Mouse (Mus musculus): ENCODE measurements at regions not wholly inside any gene's neighbourhood (a gene's known extent, or its start where the extent isn't known, plus 50 kb on each side); places are given as distances from the start of the nearest gene placed in this dataset.
"Not testable (repeated sequence)": the region's sequence is repeated elsewhere in the genome, so short reads cannot be mapped to it uniquely, and the experiment has no call there.

GRCm38 (mm10) chr13:5159765-5160684 lies 551.1 kb upstream of the Akr1e1 start:
- Histone ChIP-seq H3K27ac (replicated peaks; ENCODE audit: low read depth, low read length) (no peak overlapping the region), H3K4me3 (ENCODE audit: insufficient read depth, low read depth, low read length) (no peak overlapping the region), H3K4me1 (ENCODE audit: control insufficient read depth, insufficient read depth, insufficient read length, low read length) (0 out of 2 replicates have a peak, but pooled peaks cover 3% of the 10 kb centered on the region)

DNA sequence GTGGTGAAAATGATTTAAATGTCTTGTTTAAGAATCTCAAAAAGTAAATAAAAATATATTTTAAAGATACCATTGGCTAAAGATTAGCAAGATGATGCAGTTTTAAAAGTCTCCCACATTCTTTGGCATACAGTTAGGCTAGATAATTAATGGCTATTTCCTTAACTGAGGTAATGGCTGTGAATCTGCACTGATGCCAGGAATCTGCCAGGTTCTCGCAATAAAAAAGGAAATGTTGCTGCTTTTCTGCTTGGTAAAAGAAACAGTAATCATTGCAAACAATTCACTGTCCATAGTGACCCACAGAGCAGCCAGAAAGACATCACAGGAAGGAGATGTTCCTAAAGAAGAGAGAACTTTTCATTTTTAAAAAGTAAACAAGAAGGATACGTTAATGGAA lies 557.7 kb upstream of the Akr1e1 start:
- Histone ChIP-seq H3K4me3 (ENCODE audit: insufficient read depth, low read depth, low read length) (no peak overlapping the region), H3K27ac (replicated peaks; ENCODE audit: low read depth, low read length) (no peak overlapping the region), H3K4me1 (ENCODE audit: control insufficient read depth, insufficient read depth, insufficient read length, low read length) (0 out of 2 replicates have a peak, but pooled peaks cover 3% of the 10 kb centered on the region)

GRCm38 (mm10) chr13:5178996-5179395 lies 570.0 kb upstream of the Akr1e1 start:
- Histone ChIP-seq H3K4me1 (ENCODE audit: control insufficient read depth, insufficient read depth, insufficient read length, low read length) (no peaks in the 10 kb centered on the region), H3K27ac (replicated peaks; ENCODE audit: low read depth, low read length) (no peak overlapping the region), H3K4me3 (ENCODE audit: insufficient read depth, low read depth, low read length) (no peak overlapping the region)

- H3K4me1 ChIP-seq (ENCODE audit: control insufficient read depth, insufficient read depth, insufficient read length, low read length): no peaks in the 10 kb centered on the region
- H3K27ac ChIP-seq (replicated peaks; ENCODE audit: low read depth, low read length): no peak overlapping the region
- no peak overlapping the region for H3K4me3 ChIP-seq (ENCODE audit: insufficient read depth, low read depth, low read length)
Observed at GRCm38 (mm10) chr13:5179552-5179951, 570.6 kb upstream of the Akr1e1 start.

DNA sequence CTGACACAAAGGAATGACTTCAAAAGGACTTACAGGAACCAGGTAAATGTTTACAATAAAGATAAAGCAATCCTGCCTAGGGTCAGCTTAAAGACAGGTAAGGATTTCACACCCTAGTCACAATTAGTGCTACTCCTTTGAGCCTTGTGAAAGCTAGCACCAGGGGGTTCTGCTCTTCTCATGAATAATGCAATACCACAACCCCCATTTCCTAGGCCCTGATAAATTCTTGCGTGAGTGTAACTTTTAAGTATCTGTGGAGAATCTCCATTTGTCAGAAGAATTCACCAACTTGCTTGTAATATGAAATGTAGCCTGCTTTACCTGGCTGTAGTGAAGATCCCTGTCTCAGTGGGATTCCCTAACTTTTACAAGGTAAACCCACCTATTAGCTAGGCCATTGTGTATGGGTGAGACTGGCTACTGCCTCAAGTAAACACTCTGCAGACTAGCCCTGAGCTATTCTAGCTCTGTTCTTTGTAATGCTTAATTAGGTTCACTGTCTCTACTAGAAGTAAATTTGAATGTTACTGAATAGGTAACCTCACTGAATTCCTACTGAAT lies 576.3 kb upstream of the Akr1e1 start:
- not testable (repeated sequence) for H3K4me1 ChIP-seq (ENCODE audit: control insufficient read depth, insufficient read depth, insufficient read length, low read length); H3K4me3 ChIP-seq (ENCODE audit: insufficient read depth, low read depth, low read length); H3K27ac ChIP-seq (replicated peaks; ENCODE audit: low read depth, low read length)

DNA sequence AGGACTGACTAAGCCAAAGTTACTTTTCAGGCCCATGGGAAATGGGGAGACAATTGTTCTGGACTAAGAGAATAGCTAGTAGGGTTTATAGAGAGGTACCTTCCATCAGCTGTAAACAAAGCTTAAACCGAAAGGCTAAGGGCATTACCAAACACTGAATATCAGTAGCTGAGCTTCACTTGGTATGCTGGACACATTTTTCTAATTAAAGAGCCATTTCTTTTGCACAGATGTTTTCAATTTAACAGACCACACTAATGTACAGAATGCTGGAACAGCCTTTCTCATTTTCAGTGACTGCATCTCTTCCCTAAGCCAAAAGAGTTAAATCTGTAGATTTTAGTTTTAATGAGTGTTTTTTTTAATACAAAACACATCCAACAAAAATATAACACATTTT lies 593.8 kb upstream of the Akr1e1 start:
- Histone ChIP-seq H3K27ac (replicated peaks; ENCODE audit: low read depth, low read length) (no peak overlapping the region), H3K4me1 (ENCODE audit: control insufficient read depth, insufficient read depth, insufficient read length, low read length) (no peaks in the 10 kb centered on the region), H3K4me3 (ENCODE audit: insufficient read depth, low read depth, low read length) (no peak overlapping the region)

DNA sequence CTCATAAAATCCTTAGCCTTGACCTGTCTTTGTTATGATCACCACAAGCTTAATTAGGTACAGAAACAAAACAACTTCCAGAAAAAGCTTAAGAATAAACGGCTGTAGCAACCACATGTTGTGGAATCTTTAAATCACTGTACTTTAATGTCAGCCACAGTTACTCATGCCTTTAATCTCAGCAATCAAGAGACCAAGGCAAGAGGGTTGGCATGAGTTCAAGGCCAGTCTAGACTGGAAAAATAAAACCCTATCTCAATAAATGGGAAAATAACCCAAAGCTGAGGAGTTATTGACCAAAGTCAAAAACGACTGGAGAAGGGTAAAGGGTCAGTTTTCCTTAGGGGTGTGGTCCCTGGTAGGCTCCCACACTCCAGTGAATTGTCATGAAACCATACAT lies 595.2 kb upstream of the Akr1e1 start:
- Histone ChIP-seq H3K27ac (replicated peaks; ENCODE audit: low read depth, low read length) (no peak overlapping the region), H3K4me3 (ENCODE audit: insufficient read depth, low read depth, low read length) (no peak overlapping the region), H3K4me1 (ENCODE audit: control insufficient read depth, insufficient read depth, insufficient read length, low read length) (no peaks in the 10 kb centered on the region)

- H3K4me3 ChIP-seq (ENCODE audit: insufficient read depth, low read depth, low read length): no peak overlapping the region
- no peaks in the 10 kb centered on the region for H3K4me1 ChIP-seq (ENCODE audit: control insufficient read depth, insufficient read depth, insufficient read length, low read length)
- H3K27ac ChIP-seq (replicated peaks; ENCODE audit: low read depth, low read length): no peak overlapping the region
Observed at GRCm38 (mm10) chr13:5211659-5212058, 602.7 kb upstream of the Akr1e1 start.

- no peaks in the 10 kb centered on the region for H3K4me1 ChIP-seq (ENCODE audit: control insufficient read depth, insufficient read depth, insufficient read length, low read length)
- no peak overlapping the region for H3K4me3 ChIP-seq (ENCODE audit: insufficient read depth, low read depth, low read length)
- no peak overlapping the region for H3K27ac ChIP-seq (replicated peaks; ENCODE audit: low read depth, low read length)
Observed at GRCm38 (mm10) chr13:5229476-5229875, 620.5 kb upstream of the Akr1e1 start.

DNA sequence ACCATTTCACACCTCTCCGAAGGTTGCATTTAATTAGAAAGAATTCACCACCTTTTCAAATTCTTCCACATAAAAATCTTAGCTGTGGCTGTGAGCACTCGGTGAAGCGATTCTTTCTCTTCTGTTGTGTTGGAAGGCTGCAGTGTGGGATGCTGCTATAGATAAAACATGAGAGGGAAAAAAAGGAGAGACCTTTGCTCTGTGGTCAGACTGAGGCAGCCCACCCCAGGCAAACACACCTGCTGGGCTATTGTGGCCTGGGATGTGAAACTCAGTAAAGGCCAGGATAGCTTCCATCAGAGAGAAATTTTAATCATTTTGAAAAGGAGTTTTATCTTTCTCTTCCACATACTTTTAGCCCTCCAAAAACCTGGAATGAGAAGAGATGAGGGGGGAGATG lies 625.3 kb upstream of the Akr1e1 start:
- Histone ChIP-seq H3K27ac (replicated peaks; ENCODE audit: low read depth, low read length) (no peak overlapping the region), H3K4me1 (ENCODE audit: control insufficient read depth, insufficient read depth, insufficient read length, low read length) (no peaks in the 10 kb centered on the region), H3K4me3 (ENCODE audit: insufficient read depth, low read depth, low read length) (no peak overlapping the region)

- Histone ChIP-seq H3K4me1 (ENCODE audit: control insufficient read depth, insufficient read depth, insufficient read length, low read length) (no peaks in the 10 kb centered on the region), H3K4me3 (ENCODE audit: insufficient read depth, low read depth, low read length) (no peak overlapping the region)
Observed at GRCm38 (mm10) chr13:5235391-5235790, 625.9 kb upstream of the Klf6 start.

GRCm38 (mm10) chr13:5240541-5240940 lies 620.7 kb upstream of the Klf6 start:
- no peak overlapping the region for H3K27ac ChIP-seq (replicated peaks; ENCODE audit: low read depth, low read length)
- no peak overlapping the region for H3K4me3 ChIP-seq (ENCODE audit: insufficient read depth, low read depth, low read length)
- no peaks in the 10 kb centered on the region for H3K4me1 ChIP-seq (ENCODE audit: control insufficient read depth, insufficient read depth, insufficient read length, low read length)

More at GRCm38 (mm10) chr13:5235391-5235790, 625.9 kb upstream of the Klf6 start:
- no peak overlapping the region for H3K27ac ChIP-seq (replicated peaks; ENCODE audit: low read depth, low read length)

GRCm38 (mm10) chr13:5242782-5243181 lies 618.5 kb upstream of the Klf6 start:
- Histone ChIP-seq H3K4me1 (ENCODE audit: control insufficient read depth, insufficient read depth, insufficient read length, low read length) (no peaks in the 10 kb centered on the region), H3K4me3 (ENCODE audit: insufficient read depth, low read depth, low read length) (no peak overlapping the region), H3K27ac (replicated peaks; ENCODE audit: low read depth, low read length) (no peak overlapping the region)

DNA sequence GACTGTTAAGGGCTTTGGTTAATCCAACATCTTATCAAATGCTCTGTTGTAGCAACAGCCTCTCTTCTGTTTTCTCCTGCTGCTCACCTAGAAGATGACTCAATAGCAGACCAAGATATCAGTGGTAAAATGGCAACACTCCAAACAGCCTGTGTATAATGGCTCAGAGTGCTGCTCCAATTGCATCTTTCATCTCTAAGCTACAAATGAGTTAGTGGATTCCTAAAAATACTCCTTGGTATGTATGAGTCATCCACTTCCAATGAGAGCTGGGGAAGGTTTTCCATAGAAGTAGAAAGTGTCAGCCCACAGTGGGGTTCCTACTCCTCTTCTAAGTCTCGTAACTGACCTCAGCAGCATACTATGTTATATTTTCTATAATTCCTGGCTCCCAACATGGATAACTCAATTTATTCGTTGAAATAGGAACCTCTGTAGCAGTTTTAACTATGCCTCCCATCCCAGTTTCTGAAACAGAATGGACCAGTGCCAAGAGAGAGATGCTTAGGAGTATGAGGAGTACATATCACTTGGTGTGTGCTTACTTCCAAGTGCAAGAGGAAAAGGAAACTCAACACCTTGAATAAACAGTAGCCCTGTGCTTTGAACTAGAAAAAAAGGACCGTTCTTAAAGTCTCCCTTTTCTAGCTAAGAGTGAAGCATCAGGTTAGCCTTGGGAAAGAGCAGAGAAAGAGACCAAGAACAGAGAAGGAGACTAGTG lies 612.5 kb upstream of the Klf6 start:
- H3K4me3 ChIP-seq (ENCODE audit: insufficient read depth, low read depth, low read length): no peak overlapping the region
- no peak overlapping the region for H3K27ac ChIP-seq (replicated peaks; ENCODE audit: low read depth, low read length)
- no peaks in the 10 kb centered on the region for H3K4me1 ChIP-seq (ENCODE audit: control insufficient read depth, insufficient read depth, insufficient read length, low read length)

- H3K4me3 ChIP-seq (ENCODE audit: insufficient read depth, low read depth, low read length): no peak overlapping the region
- H3K27ac ChIP-seq (replicated peaks; ENCODE audit: low read depth, low read length): peak overlapping the region; percentile 90
- H3K4me1 ChIP-seq (ENCODE audit: control insufficient read depth, insufficient read depth, insufficient read length, low read length): peaks cover 4% of the 10 kb centered on the region
Observed at GRCm38 (mm10) chr13:5257891-5258660, 603.2 kb upstream of the Klf6 start.
